Mouse (Mus musculus) retina, embryonic 14.5 days (tissue): Measurements from ENCODE around the gene Kcns3.
A peak's percentile ranks its signal among the peaks of the same experiment; 100 is the strongest.

ENCODE experiments used
- DNase-seq: peaks from one replicate; pipeline ENCODE4 v3.0.0-alpha.2; 2015; ENCODE audit warnings: low spot score

The Kcns3 gene

GRCm38 (mm10) chr12:11151015-11151414 lies at the start of gene Kcns3:
Gene Kcns3 (minus strand): TSS chr12:11151056.
- no peak for DNase-seq

- no peak for DNase-seq
Observed at GRCm38 (mm10) chr12:11198551-11198950, 47.7 kb upstream of the Kcns3 start.

- peak; percentile 49 for DNase-seq
Observed at GRCm38 (mm10) chr12:11198026-11198425, 47.2 kb upstream of the Kcns3 start.

- no peak for DNase-seq
Observed at GRCm38 (mm10) chr12:11196830-11197229, 46.0 kb upstream of the Kcns3 start.

GRCm38 (mm10) chr12:11196142-11196597 lies 45.3 kb upstream of the Kcns3 start:
- peak; percentile 83 for DNase-seq

GRCm38 (mm10) chr12:11195031-11195430 lies 44.2 kb upstream of the Kcns3 start:
- DNase-seq = no peak

- DNase-seq = peak; percentile 98
Observed at GRCm38 (mm10) chr12:11178486-11179154, 27.8 kb upstream of the Kcns3 start.

GRCm38 (mm10) chr12:11177408-11178394 lies 26.8 kb upstream of the Kcns3 start:
- DNase-seq = peak; percentile 22

GRCm38 (mm10) chr12:11158670-11159069 lies 7.8 kb upstream of the Kcns3 start:
- DNase-seq = no peak

- no peak for DNase-seq
Observed at GRCm38 (mm10) chr12:11155123-11155522, 4.3 kb upstream of the Kcns3 start.

- DNase-seq = no peak
Observed at GRCm38 (mm10) chr12:11153587-11153986, 2.7 kb upstream of the Kcns3 start.

- peak; percentile 50 for DNase-seq
Observed at GRCm38 (mm10) chr12:11150192-11150935, 492 bp downstream of the Kcns3 start.

- DNase-seq = peak; percentile 58
Observed at GRCm38 (mm10) chr12:11149421-11150191, 1.2 kb downstream of the Kcns3 start.

- DNase-seq = peak; percentile 11
Observed at GRCm38 (mm10) chr12:11149121-11149420, 1.8 kb downstream of the Kcns3 start.

- DNase-seq = no peak
Observed at GRCm38 (mm10) chr12:11144894-11145293, 6.0 kb downstream of the Kcns3 start.

- no peak for DNase-seq
Observed at GRCm38 (mm10) chr12:11132418-11132817, 18.4 kb downstream of the Kcns3 start.

GRCm38 (mm10) chr12:11129188-11129587 lies 21.7 kb downstream of the Kcns3 start:
- no peak for DNase-seq

GRCm38 (mm10) chr12:11126186-11126759 lies 24.6 kb downstream of the Kcns3 start:
- DNase-seq = no peak

- no peak for DNase-seq
Observed at GRCm38 (mm10) chr12:11101565-11101964, 49.3 kb downstream of the Kcns3 start.

- DNase-seq = no peak
Observed at GRCm38 (mm10) chr12:11088626-11089372, 62.1 kb downstream of the Kcns3 start.
